Comparison of ENCODE assay signal across 16 mouse cellular contexts in the genomic region with DNA sequence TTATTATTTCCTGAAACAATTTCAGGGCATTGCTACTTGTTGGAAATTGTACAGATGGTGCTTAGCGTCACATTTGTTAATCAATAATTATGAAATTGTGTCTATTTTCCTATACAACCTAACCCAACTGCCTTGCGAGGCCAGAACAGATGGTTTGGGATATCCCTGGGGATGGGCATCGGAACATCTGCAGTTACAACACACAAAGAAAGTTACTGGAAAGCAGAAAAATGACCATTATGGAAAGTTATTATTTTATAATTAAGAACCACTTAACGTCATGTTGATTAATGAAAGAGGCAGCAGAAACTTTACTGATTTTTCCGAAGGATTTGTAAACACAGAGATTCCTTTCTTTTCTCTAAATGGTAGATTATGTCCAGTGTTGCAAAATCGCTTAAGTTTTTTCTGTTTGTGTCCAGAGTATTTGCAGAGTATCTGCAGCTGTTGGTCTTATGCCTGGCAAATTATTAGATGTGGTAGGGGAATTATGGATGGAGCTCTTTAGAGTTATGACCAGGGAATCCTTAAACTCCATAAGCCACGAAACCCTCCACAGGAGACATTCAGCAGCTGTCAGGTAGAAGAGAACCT.
"Had no signal": no experiment of that assay in that cellular context is flagged by ENCODE, and none has a peak within 500 bp of the region (broad histone marks: within the 10 kb centered on the region; RNA-seq: fewer than 3 reads in every experiment).

No protein-coding gene starts in this region.

- H3K4me2 ChIP-seq: limb, embryonic 12.5 days; limb, embryonic 15.5 days; liver, embryonic 11.5 days; midbrain, embryonic 11.5 days had no signal

- H3K4me1 ChIP-seq: limb, embryonic 12.5 days; limb, embryonic 15.5 days had no signal

- H3K4me3 ChIP-seq: limb, embryonic 12.5 days; limb, embryonic 15.5 days had no signal

- H3K9me3 ChIP-seq: limb, embryonic 12.5 days; limb, embryonic 15.5 days had no signal

- ATAC-seq: hindbrain, postnatal 0 days; inflammation-experienced regulatory T-cells, adult 6 months; liver, postnatal 0 days had no signal

- H3K27me3 ChIP-seq: limb, embryonic 12.5 days; limb, embryonic 15.5 days had no signal

- H3K27ac ChIP-seq: hindbrain, postnatal 0 days; limb, embryonic 12.5 days; limb, embryonic 15.5 days; liver, embryonic 14.5 days had no signal

- H3K36me3 ChIP-seq: limb, embryonic 12.5 days; limb, embryonic 15.5 days had no signal

- DNase-seq: kidney, adult 11 months; kidney, adult 9 months; kidney, postnatal 10 days; kidney, postnatal 4 days; left cerebral cortex, postnatal 4 days; liver, postnatal 0 days; midbrain, embryonic 14.5 days; thymus, adult 18-20 months; thymus, postnatal 36 days had no signal

- H3K9ac ChIP-seq: limb, embryonic 12.5 days; limb, embryonic 15.5 days; liver, embryonic 14.5 days; liver, postnatal 0 days had no signal
